Mouse (Mus musculus) small intestine, adult 2 months (tissue): ENCODE results near the gene Acot7. TPM values are rescaled to one million over a fixed set of nuclear protein-coding genes. Genes with fewer than 3 reads are reported as not detected.
A peak's percentile ranks its signal among the peaks of the same experiment; 100 is the strongest.

Source experiments
- H3K27ac ChIP-seq: fragments of 200-500 bp; 2 replicates; pipeline ENCODE4 v1.5.1; 2012; ENCODE audit warnings: low read depth, low read length, control low read depth, inconsistent platforms; ENCODE audit not compliant: insufficient read depth
- H3K27me3 ChIP-seq: fragments of 200-500 bp; 2 replicates; pipeline ENCODE4 v1.6.1; 2012; ENCODE audit warnings: mild to moderate bottlenecking, moderate library complexity, low read length, inconsistent platforms; ENCODE audit not compliant: control insufficient read depth, insufficient read depth
- H3K36me3 ChIP-seq: fragments of 200-500 bp; 2 replicates; pipeline ENCODE4 v1.6.1; 2012; ENCODE audit warnings: mild to moderate bottlenecking, low read length, control low read depth, inconsistent platforms; ENCODE audit not compliant: control insufficient read depth, insufficient read depth
- H3K4me1 ChIP-seq: fragments of 200-500 bp; 2 replicates; pipeline ENCODE4 v1.6.1; 2012; ENCODE audit warnings: low read length, inconsistent platforms, mixed read lengths; ENCODE audit not compliant: control insufficient read depth, insufficient read depth, insufficient read length
- H3K4me3 ChIP-seq: fragments of 200-500 bp; 2 replicates; pipeline ENCODE4 v1.5.1; 2012; ENCODE audit warnings: low read depth, mild to moderate bottlenecking, control low read depth, inconsistent platforms, low read length, moderate library complexity
- CTCF ChIP-seq: fragments of 200-500 bp; IDR thresholded peaks from 2 replicates; pipeline ENCODE4 v1.5.1; 2012; ENCODE audit warnings: low read depth, mild to moderate bottlenecking, control low read depth, inconsistent platforms, low read length, moderate library complexity, mixed read lengths; ENCODE audit not compliant: insufficient replicate concordance, insufficient read length; ENCODE audit errors: extremely low read depth
- POLR2A ChIP-seq: fragments of 200-500 bp; IDR thresholded peaks from 2 replicates; pipeline ENCODE4 v1.6.1; 2012; ENCODE audit warnings: low read depth, mild to moderate bottlenecking, control low read depth, inconsistent platforms, low read length, moderate library complexity
- WGBS: fragments of 180-500 bp; shearing (Covaris S2); methylation state at CpG from one replicate; pipeline ENCODE4 v1.1.7; 2018; 5-methylcytosine and 5-hydroxymethylcytosine counted together
- polyA plus RNA-seq: library from polyadenylated mRNA; depleted of rRNA; stranded (reverse); fragments of >200 nt; gene quantifications from 2 replicates; pipeline ENCODE4 v1.2.3, GENCODE M21; 2012

Acot7 gene
- polyA plus RNA-seq, 1 experiment = 33.4 TPM

- Histone ChIP-seq H3K4me3 (no peak overlapping the region), H3K27ac (peak overlapping the region; percentile 14), H3K27me3 (peaks cover 10% of the 10 kb centered on the region; the same call in 1 of the 2 replicates), H3K4me1 (peaks cover 41% of the 10 kb centered on the region), H3K36me3 (no peaks in the 10 kb centered on the region)
- no peak for TF ChIP-seq CTCF
- no peak for TF ChIP-seq POLR2A
- WGBS = 63% methylated on average over 2 of the region's 2 CpGs
Observed at GRCm38 (mm10) chr4:152162748-152163147, 15.2 kb upstream of the Acot7 start.

- Histone ChIP-seq H3K27ac (peak overlapping the region; percentile 41; the same call in 1 of the 2 replicates), H3K4me3 (peak overlapping the region; percentile 35), H3K36me3 (no peaks in the 10 kb centered on the region), H3K4me1 (peaks cover 25% of the 10 kb centered on the region), H3K27me3 (no peaks in the 10 kb centered on the region)
- peak; percentile 94 for TF ChIP-seq CTCF
- no peak for TF ChIP-seq POLR2A
- 14% methylated on average over 22 of the region's 22 CpGs for WGBS
Observed at GRCm38 (mm10) chr4:152165036-152165931, 12.7 kb upstream of the Acot7 start.

- Histone ChIP-seq H3K36me3 (no peaks in the 10 kb centered on the region), H3K4me1 (peaks cover 5% of the 10 kb centered on the region), H3K27ac (no peak overlapping the region), H3K4me3 (no peak overlapping the region), H3K27me3 (no peaks in the 10 kb centered on the region)
- no peak for TF ChIP-seq POLR2A
- TF ChIP-seq CTCF = no peak
- WGBS = 26% methylated on average over 8 of the region's 8 CpGs
Observed at GRCm38 (mm10) chr4:152168052-152168451, 9.9 kb upstream of the Acot7 start.

- TF ChIP-seq POLR2A (no peak), CTCF (no peak)
- Histone ChIP-seq H3K4me1 (peaks cover 4% of the 10 kb centered on the region), H3K36me3 (no peaks in the 10 kb centered on the region), H3K27ac (no peak overlapping the region), H3K27me3 (no peaks in the 10 kb centered on the region), H3K4me3 (no peak overlapping the region)
- 72% methylated on average over 7 of the region's 7 CpGs for WGBS
Observed at GRCm38 (mm10) chr4:152169103-152169502, 8.8 kb upstream of the Acot7 start.

GRCm38 (mm10) chr4:152170286-152170685 lies 7.6 kb upstream of the Acot7 start:
- H3K4me1 ChIP-seq = peaks cover 3% of the 10 kb centered on the region
- H3K4me3 ChIP-seq = no peak overlapping the region
- no peaks in the 10 kb centered on the region for H3K36me3 ChIP-seq
- no peak overlapping the region for H3K27ac ChIP-seq
- no peak for TF ChIP-seq POLR2A
- no peak for TF ChIP-seq CTCF
- no peaks in the 10 kb centered on the region for H3K27me3 ChIP-seq
- WGBS = 78% methylated on average over 10 of the region's 10 CpGs

GRCm38 (mm10) chr4:152171543-152171942 lies 6.4 kb upstream of the Acot7 start:
- Histone ChIP-seq H3K36me3 (no peaks in the 10 kb centered on the region), H3K4me3 (no peak overlapping the region), H3K4me1 (no peaks in the 10 kb centered on the region), H3K27me3 (no peaks in the 10 kb centered on the region), H3K27ac (no peak overlapping the region)
- 81% methylated on average over 6 of the region's 6 CpGs for WGBS
- TF ChIP-seq CTCF = peak; percentile 40; the same call in 1 of the 2 replicates
- no peak for TF ChIP-seq POLR2A

GRCm38 (mm10) chr4:152173041-152173440 lies 4.9 kb upstream of the Acot7 start:
- no peaks in the 10 kb centered on the region for H3K27me3 ChIP-seq
- H3K4me3 ChIP-seq = no peak overlapping the region
- H3K27ac ChIP-seq = no peak overlapping the region
- TF ChIP-seq POLR2A (no peak), CTCF (peak; percentile 85; the same call in 1 of the 2 replicates)
- peaks cover 2% of the 10 kb centered on the region; the same call in 1 of the 2 replicates for H3K4me1 ChIP-seq
- no peaks in the 10 kb centered on the region for H3K36me3 ChIP-seq
- under 1% methylated on average over 5 of the region's 5 CpGs for WGBS
